Mouse (Mus musculus): ENCODE results near the gene Coro2b. TPM values are rescaled to one million over a fixed set of nuclear protein-coding genes. Genes with fewer than 3 reads are reported as not detected.

Gene Coro2b
- 1 to 10 TPM; 3.1 to 3.5 TPM for total RNA-seq (2023)

DNA sequence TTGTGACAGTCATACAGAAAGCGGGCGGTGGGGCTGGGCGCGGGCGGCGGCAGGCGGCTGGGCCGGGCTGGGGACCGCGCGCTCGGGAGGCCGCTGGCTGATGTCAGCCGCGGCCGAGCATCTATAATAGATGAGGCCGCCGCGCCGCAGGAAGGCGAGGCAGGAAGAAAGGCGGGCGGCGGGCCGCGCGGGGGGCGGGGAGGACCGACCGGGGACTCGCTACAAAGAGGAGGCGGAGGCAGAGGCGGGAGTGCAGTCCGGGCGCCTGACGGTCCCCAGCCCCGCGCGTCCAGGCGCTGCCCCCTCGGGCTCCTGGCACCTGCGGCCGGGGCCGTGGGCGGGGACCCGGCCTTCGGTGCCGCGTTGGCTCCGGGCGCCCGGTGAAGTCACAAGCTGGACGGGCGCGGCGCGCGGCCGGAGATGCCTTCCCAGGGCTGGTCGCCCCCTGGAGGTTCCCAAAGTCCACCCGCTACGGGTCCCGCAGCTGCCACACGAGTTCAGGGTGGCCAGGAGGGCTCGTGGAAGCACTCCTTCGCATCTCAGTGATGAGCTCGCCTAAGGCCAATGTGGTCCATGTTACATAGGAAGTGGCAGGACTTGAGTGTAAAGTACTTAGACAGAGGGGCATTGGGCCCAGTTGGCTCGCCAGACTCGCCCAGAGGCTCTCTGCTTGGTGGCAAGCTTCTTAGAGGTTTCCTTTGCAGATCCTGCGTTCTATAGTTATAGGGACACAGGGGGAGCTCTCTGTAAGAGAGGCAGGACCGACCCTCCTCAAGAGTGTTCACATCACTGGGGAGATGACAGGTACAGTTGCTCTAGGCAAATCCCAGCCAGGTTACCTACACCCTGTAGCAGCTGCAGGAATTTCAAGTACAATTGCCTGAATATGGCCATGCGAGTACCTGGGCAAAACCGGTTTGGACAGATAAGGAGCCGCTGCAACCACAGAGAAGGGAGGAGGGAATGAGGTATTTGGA is at the start of gene Coro2b:
Gene Coro2b (minus strand): TSS at position 390 of the 977 bp plus-strand sequence.

Other genes starting within 250 kb of the Coro2b start
- gene Anp32a, start 195.8 kb downstream of the Coro2b start, total RNA-seq (2023), result 100 to 1,000 TPM; 436 to 490 TPM
- gene Itga11, start 140.8 kb upstream of the Coro2b start, total RNA-seq (2023), result not detected